Mouse (Mus musculus) liver, postnatal 0 days (tissue): ENCODE measurements around the gene Cdc42bpa. TPM values are rescaled to one million over a fixed set of nuclear protein-coding genes. Genes with fewer than 3 reads are reported as not detected.

Source experiments
- ATAC-seq: fragments of 200-750 bp; cut with Nextera tagmentation; 2 replicates; pipeline ENCODE4 v1.8.0; 2017; ENCODE audit warnings: mild to moderate bottlenecking, moderate library complexity
- DNase-seq: peaks from one replicate; pipeline ENCODE4 v3.0.0-alpha.2; 2016
- H3K27ac ChIP-seq: fragments of 300-500 bp; sonication (generic); 2 replicates; pipeline ENCODE4 v1.5.1; 2014; ENCODE audit warnings: antibody characterized with exemption, moderate library complexity, mild to moderate bottlenecking, low read depth
- H3K27me3 ChIP-seq: fragments of 300-500 bp; sonication (generic); 2 replicates; pipeline ENCODE4 v1.6.1; 2014; ENCODE audit warnings: low read length, control low read depth, mixed read lengths; ENCODE audit not compliant: insufficient read depth
- H3K36me3 ChIP-seq: fragments of 300-500 bp; sonication (generic); replicated peaks from 2 replicates; pipeline ENCODE4 v1.6.1; 2014; ENCODE audit warnings: mild to moderate bottlenecking, control low read depth, low read length, moderate library complexity, mixed read lengths; ENCODE audit not compliant: insufficient read depth
- H3K4me1 ChIP-seq: fragments of 300-500 bp; sonication (generic); 2 replicates; pipeline ENCODE4 v1.6.1; 2014; ENCODE audit warnings: antibody characterized with exemption, mild to moderate bottlenecking, control low read depth; ENCODE audit not compliant: insufficient read depth
- H3K4me2 ChIP-seq: fragments of 300-500 bp; sonication (generic); 2 replicates; pipeline ENCODE4 v1.6.1; 2014; ENCODE audit warnings: low read depth, mild to moderate bottlenecking, low read length, moderate library complexity, mixed read lengths
- H3K4me3 ChIP-seq: fragments of 300-500 bp; sonication (generic); 2 replicates; pipeline ENCODE4 v1.5.1; 2014; ENCODE audit warnings: low read depth, low read length
- H3K9ac ChIP-seq: fragments of 300-500 bp; sonication (generic); replicated peaks from 2 replicates; pipeline ENCODE4 v1.6.1; 2014; ENCODE audit warnings: mild to moderate bottlenecking, moderate library complexity
- H3K9me3 ChIP-seq: fragments of 300-500 bp; sonication (generic); 2 replicates; pipeline ENCODE4 v1.6.1; 2016; ENCODE audit warnings: mild to moderate bottlenecking, control low read depth, low read length, mixed read lengths
- CTCF ChIP-seq: sonication (generic); IDR thresholded peaks from 2 replicates; pipeline ENCODE4 v1.5.1; 2016; ENCODE audit warnings: antibody characterized with exemption, low read depth
- EP300 ChIP-seq: IDR thresholded peaks from 2 replicates; pipeline ENCODE4 v1.6.1; 2016; ENCODE audit warnings: antibody characterized with exemption, low read depth, mild to moderate bottlenecking
- WGBS: fragments of 180-500 bp; shearing (Covaris S2); extraction: QIAGEN DNeasy Blood & Tissue Kit; methylation state at CpG from one replicate; pipeline ENCODE4 v1.1.7; 2014; ENCODE audit not compliant: insufficient replicate concordance; 5-methylcytosine and 5-hydroxymethylcytosine counted together
- polyA plus RNA-seq: library from polyadenylated mRNA; unstranded; fragments of >200 nt; fragmentation: Nextera tagmentation; extraction: Ambion mirVana; gene quantifications from 2 replicates; pipeline ENCODE4 v1.2.1, GENCODE M21; 2015

Cdc42bpa gene
- polyA plus RNA-seq, 1 experiment from 2014 or later: 3.5 TPM

- DNase-seq (no peak), ATAC-seq (no peak)
- TF ChIP-seq CTCF (no peak), EP300 (no peak)
- Histone ChIP-seq H3K27ac (no peak overlapping the region), H3K9me3 (peaks cover 3% of the 10 kb centered on the region), H3K4me1 (peaks cover 6% of the 10 kb centered on the region), H3K9ac (no peak overlapping the region), H3K4me2 (no peak overlapping the region), H3K4me3 (no peak overlapping the region), H3K36me3 (no peaks in the 10 kb centered on the region), H3K27me3 (no peaks in the 10 kb centered on the region)
- 72% methylated on average over 5 of the region's 5 CpGs for WGBS
These were observed 240.4 kb downstream of the Cdc42bpa start for GRCm38 (mm10) chr1:180200722-180201121.

- Histone ChIP-seq H3K4me2 (no peak overlapping the region), H3K27ac (no peak overlapping the region), H3K36me3 (no peaks in the 10 kb centered on the region), H3K4me3 (no peak overlapping the region), H3K27me3 (no peaks in the 10 kb centered on the region), H3K9me3 (peaks cover 3% of the 10 kb centered on the region), H3K4me1 (0 out of 2 replicates have a peak, but pooled peaks cover 10% of the 10 kb centered on the region), H3K9ac (no peak overlapping the region)
- ATAC-seq (no peak), DNase-seq (no peak)
- TF ChIP-seq CTCF (no peak), EP300 (no peak)
- WGBS: 74% methylated on average over 3 of the region's 3 CpGs
These were observed 248.1 kb downstream of the Cdc42bpa start for GRCm38 (mm10) chr1:180208370-180208769.

DNA sequence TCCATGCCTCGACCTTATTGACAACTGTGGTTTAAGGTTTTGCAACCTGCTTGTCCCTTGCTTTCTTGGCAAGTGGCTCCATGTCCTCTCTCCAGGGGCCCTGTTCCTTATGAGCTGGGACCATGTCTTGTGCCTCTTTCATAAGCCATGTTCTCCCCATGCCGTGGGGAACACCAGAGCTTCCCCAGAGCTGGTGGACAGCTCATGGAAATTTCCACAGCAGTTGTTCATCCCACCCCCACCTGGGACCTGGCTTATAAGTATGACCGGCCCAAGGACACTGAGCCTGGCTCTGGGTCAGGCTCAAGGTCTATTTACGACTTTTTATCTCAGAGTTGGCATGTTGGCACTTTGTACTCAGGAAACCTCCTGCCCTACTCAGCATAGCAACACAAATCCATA lies 249.8 kb downstream of the Cdc42bpa start:
- H3K9ac ChIP-seq: no peak overlapping the region
- H3K27me3 ChIP-seq: no peaks in the 10 kb centered on the region
- DNase-seq: no peak
- WGBS: 50% methylated on average over 4 of the region's 4 CpGs
- H3K36me3 ChIP-seq: no peaks in the 10 kb centered on the region
- H3K4me2 ChIP-seq: no peak overlapping the region
- 0 out of 2 replicates have a peak, but pooled peaks have one; percentile 16 for ATAC-seq
- H3K4me1 ChIP-seq: 0 out of 2 replicates have a peak, but pooled peaks cover 10% of the 10 kb centered on the region
- H3K27ac ChIP-seq: peak overlapping the region; percentile 60; the same call in 1 of the 2 replicates
- no peaks in the 10 kb centered on the region; the same call in 1 of the 2 replicates for H3K9me3 ChIP-seq
- H3K4me3 ChIP-seq: no peak overlapping the region
- TF ChIP-seq EP300 (no peak), CTCF (no peak)

DNA sequence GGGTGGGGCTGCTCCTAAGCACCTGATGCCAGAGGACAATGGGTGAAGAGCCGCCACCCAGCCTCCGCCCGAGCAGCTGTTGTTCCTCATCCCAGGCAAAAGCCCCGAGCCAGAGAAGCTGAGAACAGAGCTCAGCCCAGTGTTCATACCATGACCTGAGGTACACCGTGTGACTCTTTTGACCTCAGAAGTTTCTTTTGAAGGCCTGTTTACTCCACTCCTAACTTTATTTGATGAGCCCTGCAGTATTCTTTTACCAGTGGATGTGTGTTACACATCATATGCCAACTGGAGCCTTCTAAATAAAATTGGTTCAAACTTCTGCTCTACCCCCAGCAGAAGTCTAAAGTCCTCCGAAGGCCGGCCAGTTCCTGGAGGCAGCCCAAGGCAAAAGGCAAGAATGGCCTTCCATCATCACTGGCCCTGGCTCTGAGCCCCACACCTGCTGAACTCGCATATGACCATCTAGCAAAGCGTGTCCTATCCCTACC lies 250.6 kb downstream of the Cdc42bpa start:
- Histone ChIP-seq H3K4me2 (no peak overlapping the region), H3K9me3 (no peaks in the 10 kb centered on the region), H3K27me3 (no peaks in the 10 kb centered on the region), H3K36me3 (no peaks in the 10 kb centered on the region), H3K4me3 (no peak overlapping the region), H3K27ac (peak overlapping the region; percentile 60; the same call in 1 of the 2 replicates), H3K4me1 (0 out of 2 replicates have a peak, but pooled peaks cover 10% of the 10 kb centered on the region), H3K9ac (no peak overlapping the region)
- ATAC-seq: peak; percentile 21; the same call in 1 of the 2 replicates
- TF ChIP-seq EP300 (no peak), CTCF (no peak)
- 67% methylated on average over 9 of the region's 9 CpGs for WGBS
- no peak for DNase-seq

DNA sequence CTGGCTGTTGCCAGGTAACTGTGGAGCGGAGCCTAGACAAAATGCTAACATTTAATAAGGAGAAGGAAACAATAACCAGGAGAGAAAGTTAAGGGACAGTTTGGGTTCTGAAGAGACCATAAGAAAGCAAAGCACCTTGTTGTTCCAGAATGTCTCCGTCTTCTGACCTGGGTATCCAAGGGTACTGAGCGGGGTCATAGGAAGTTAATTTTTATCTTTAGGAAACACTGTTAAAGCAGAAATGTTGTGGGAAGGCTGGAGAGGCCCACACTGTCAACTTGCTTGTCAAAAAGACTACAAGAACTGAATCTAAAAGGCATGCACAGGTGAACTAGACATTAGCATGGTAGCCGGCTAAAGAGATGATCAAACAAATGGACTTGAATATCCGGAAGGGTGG lies 252.6 kb downstream of the Cdc42bpa start:
- H3K9me3 ChIP-seq: no peaks in the 10 kb centered on the region
- WGBS: 64% methylated on average over 5 of the region's 5 CpGs
- no peak overlapping the region for H3K4me3 ChIP-seq
- TF ChIP-seq CTCF (no peak), EP300 (no peak)
- H3K27me3 ChIP-seq: no peaks in the 10 kb centered on the region
- H3K9ac ChIP-seq: no peak overlapping the region
- peaks cover 10% of the 10 kb centered on the region; the same call in 1 of the 2 replicates for H3K4me1 ChIP-seq
- no peak overlapping the region for H3K4me2 ChIP-seq
- no peak overlapping the region for H3K27ac ChIP-seq
- DNase-seq (no peak), ATAC-seq (no peak)
- H3K36me3 ChIP-seq: no peaks in the 10 kb centered on the region

DNA sequence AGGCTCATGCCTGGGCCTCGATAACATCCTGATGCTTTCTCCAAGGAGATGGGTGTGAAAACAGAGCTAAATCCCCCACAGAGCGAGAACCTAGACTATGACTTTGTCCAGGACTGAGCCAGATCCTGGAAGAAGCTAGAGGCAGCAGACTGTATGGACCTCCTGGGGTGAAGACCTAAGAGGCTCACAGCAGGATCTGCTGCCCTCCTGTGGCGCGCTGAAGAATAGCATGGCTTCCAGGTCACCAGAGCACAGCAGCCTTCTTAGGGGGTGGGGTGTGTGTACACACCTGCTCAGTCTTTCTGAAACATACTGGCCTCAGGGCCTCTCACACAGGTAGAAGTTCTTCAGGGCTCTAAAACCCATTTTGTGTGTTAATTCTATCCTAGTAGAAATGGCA lies 254.8 kb downstream of the Cdc42bpa start:
- no peak overlapping the region for H3K9ac ChIP-seq
- peak; percentile 81 for ATAC-seq
- H3K4me1 ChIP-seq: peaks cover 10% of the 10 kb centered on the region; the same call in 1 of the 2 replicates
- H3K27me3 ChIP-seq: no peaks in the 10 kb centered on the region
- no peak overlapping the region for H3K27ac ChIP-seq
- H3K36me3 ChIP-seq: no peaks in the 10 kb centered on the region
- 18% methylated on average over 4 of the region's 4 CpGs for WGBS
- no peaks in the 10 kb centered on the region for H3K9me3 ChIP-seq
- DNase-seq: peak; percentile 68
- TF ChIP-seq EP300 (no peak), CTCF (peak; percentile 99)
- no peak overlapping the region for H3K4me3 ChIP-seq
- no peak overlapping the region for H3K4me2 ChIP-seq

Other genes starting within 250 kb of the Cdc42bpa start
- not detected in 2 replicates for gene Kif28, start 215.2 kb upstream of the Cdc42bpa start, polyA plus RNA-seq
- 0.09 TPM in 1 of 2 replicates, not detected in the other for gene Gm10518, start 157.1 kb upstream of the Cdc42bpa start, polyA plus RNA-seq
- gene Ahctf1, start 156.8 kb upstream of the Cdc42bpa start, polyA plus RNA-seq: 8.1 and 9.2 TPM in 2 replicates
- gene Coq8a, start 239.1 kb downstream of the Cdc42bpa start, polyA plus RNA-seq: 36.6 and 49.7 TPM in 2 replicates